Mouse (Mus musculus) spleen, adult 2 months (tissue): Measurements from ENCODE around the gene Gpr135.

Source experiments
- CTCF ChIP-seq: fragments of 200-500 bp; IDR thresholded peaks from 2 replicates; pipeline ENCODE4 v1.5.1; 2011; ENCODE audit warnings: mild to moderate bottlenecking, inconsistent platforms; ENCODE audit not compliant: insufficient read depth, insufficient read length, insufficient replicate concordance; ENCODE audit errors: extremely low read depth
- POLR2A ChIP-seq: fragments of 200-500 bp; IDR thresholded peaks from 2 replicates; pipeline ENCODE4 v1.6.1; 2011; ENCODE audit warnings: low read depth, low read length, inconsistent platforms

DNA sequence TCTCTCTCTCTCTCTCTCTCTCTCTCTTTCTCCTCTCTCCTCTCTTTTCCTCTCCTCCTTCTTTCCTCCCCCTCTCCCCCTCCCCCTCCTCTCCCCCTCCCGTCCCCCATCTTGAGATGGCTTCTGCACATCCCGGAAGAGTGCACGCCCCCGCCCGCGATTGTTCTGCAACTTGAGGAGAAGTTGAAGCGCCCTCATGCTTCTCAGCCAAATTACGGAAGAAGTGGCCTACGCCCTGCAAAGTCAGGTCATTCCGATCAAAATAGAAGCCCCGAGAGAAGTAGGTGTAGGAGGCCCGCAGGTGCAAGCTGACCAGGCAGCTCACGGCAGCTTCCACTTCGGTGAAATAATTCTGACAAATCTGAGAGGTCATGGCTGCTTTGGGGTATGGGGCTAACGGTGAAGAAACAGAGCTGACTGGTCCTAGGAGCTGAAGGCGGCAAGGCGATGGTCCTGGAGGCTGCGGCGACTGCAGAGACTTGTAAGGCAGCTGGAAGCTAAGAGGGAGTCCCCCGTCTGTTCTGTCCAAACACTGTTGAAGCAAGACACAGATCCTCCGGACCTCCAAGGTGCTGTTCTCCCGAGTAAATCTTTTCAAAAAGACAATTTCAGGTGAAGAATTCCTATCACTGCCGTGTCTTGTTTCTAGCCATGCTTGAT is 44.9 kb upstream of the Gpr135 start:
- no peak for TF ChIP-seq CTCF
- TF ChIP-seq POLR2A, result no peak
